ENCODE assay signal across 16 mouse cellular contexts in genomic region chr6:51882266-51882879, GRCm38 (mm10).
A peak's percentile ranks its signal among the peaks of the same experiment; 100 is the strongest.
DNase-seq lines count a peak whose midpoint lies in the region; ATAC-seq and TF ChIP-seq lines count a peak whose summit lies in the region.
"Had no signal": no experiment of that assay in that cellular context is flagged by ENCODE, and none has a peak within 500 bp of the region (broad histone marks: within the 10 kb centered on the region; RNA-seq: fewer than 3 reads in every experiment).

No protein-coding gene starts in this region.

- no peaks in the 10 kb centered on the region for H3K79me2 ChIP-seq in myocyte (ENCODE audit: control insufficient read depth, insufficient read depth)

- no peak overlapping the region for H3K9ac ChIP-seq in heart, postnatal 0 days (replicated peaks; ENCODE audit: low read depth, low read length)
- no peak overlapping the region for H3K9ac ChIP-seq in liver, embryonic 12.5 days
- no peak overlapping the region for H3K9ac ChIP-seq in forebrain, embryonic 16.5 days (replicated peaks; ENCODE audit: low read depth, low read length)
- H3K9ac ChIP-seq: hindbrain, embryonic 14.5 days had no signal

- no peaks in the 10 kb centered on the region for H3K9me3 ChIP-seq in heart, postnatal 0 days (replicated peaks; ENCODE audit: control insufficient read depth, low read length)
- no peaks in the 10 kb centered on the region for H3K9me3 ChIP-seq in liver, embryonic 12.5 days (replicated peaks)
- H3K9me3 ChIP-seq in forebrain, embryonic 16.5 days (ENCODE audit: control insufficient read depth, low read length) = no peaks in the 10 kb centered on the region

- 81% methylated on average over 17 of the region's 17 CpGs for WGBS in heart, postnatal 0 days
- 68% methylated on average over 17 of the region's 17 CpGs for WGBS in liver, embryonic 12.5 days (ENCODE audit: insufficient replicate concordance)
- WGBS in forebrain, embryonic 16.5 days = 51% methylated on average over 17 of the region's 17 CpGs

- H3K36me3 ChIP-seq in heart, postnatal 0 days (replicated peaks; ENCODE audit: control insufficient read depth, insufficient read depth, low read length) = no peaks in the 10 kb centered on the region
- no peaks in the 10 kb centered on the region for H3K36me3 ChIP-seq in liver, embryonic 12.5 days
- no peaks in the 10 kb centered on the region for H3K36me3 ChIP-seq in forebrain, embryonic 16.5 days (ENCODE audit: control insufficient read depth, insufficient read depth)
- no peaks in the 10 kb centered on the region for H3K36me3 ChIP-seq in myocyte (ENCODE audit: control insufficient read depth, insufficient read depth)

- H3K4me1 ChIP-seq in heart, postnatal 0 days (ENCODE audit: control insufficient read depth, insufficient read depth) = no peaks in the 10 kb centered on the region
- peaks cover 48% of the 10 kb centered on the region for H3K4me1 ChIP-seq in liver, embryonic 12.5 days
- H3K4me1 ChIP-seq in forebrain, embryonic 16.5 days (replicated peaks; ENCODE audit: control insufficient read depth, insufficient read depth, low read length) = peaks cover 11% of the 10 kb centered on the region

- TF ChIP-seq POLR2A in myocyte (IDR thresholded peaks at IDR 0.05; ENCODE audit: insufficient read length, low read depth) = no peak

- ATAC-seq in heart, postnatal 0 days (ENCODE audit: insufficient read depth, low read depth) = no peak
- ATAC-seq in liver, embryonic 12.5 days = no peak
- peak; percentile 68 for ATAC-seq in forebrain, embryonic 16.5 days
- ATAC-seq: intestine, embryonic 16.5 days had no signal

- TF ChIP-seq EP300 in heart, postnatal 0 days (IDR thresholded peaks at IDR 0.05; ENCODE audit: low read depth) = no peak

- no peak overlapping the region for H3K4me2 ChIP-seq in heart, postnatal 0 days (ENCODE audit: low read depth, low read length)
- no peak overlapping the region for H3K4me2 ChIP-seq in liver, embryonic 12.5 days
- no peak overlapping the region for H3K4me2 ChIP-seq in forebrain, embryonic 16.5 days (ENCODE audit: low read length)
- H3K4me2 ChIP-seq in myocyte (ENCODE audit: low read depth) = peak overlapping the region; percentile 59
- H3K4me2 ChIP-seq: hindbrain, embryonic 14.5 days had no signal

- no peak overlapping the region for H3K4me3 ChIP-seq in heart, postnatal 0 days (ENCODE audit: low read depth, low read length)
- no peak overlapping the region for H3K4me3 ChIP-seq in liver, embryonic 12.5 days
- H3K4me3 ChIP-seq in forebrain, embryonic 16.5 days (replicated peaks; ENCODE audit: low read length) = no peak overlapping the region
- no peak overlapping the region for H3K4me3 ChIP-seq in myocyte
- H3K4me3 ChIP-seq: left cerebral cortex, adult 2 months had no signal

- H3K27ac ChIP-seq in heart, postnatal 0 days (ENCODE audit: low read depth) = 0 out of 2 replicates have a peak overlapping the region, but pooled peaks have one; percentile 7
- H3K27ac ChIP-seq in liver, embryonic 12.5 days = no peak overlapping the region
- peak overlapping the region; percentile 80 for H3K27ac ChIP-seq in forebrain, embryonic 16.5 days (ENCODE audit: low read length)
- H3K27ac ChIP-seq: left cerebral cortex, adult 2 months had no signal

- no peak for TF ChIP-seq CTCF in heart, postnatal 0 days (IDR thresholded peaks at IDR 0.05; ENCODE audit: low read depth)

- H3K27me3 ChIP-seq in heart, postnatal 0 days (ENCODE audit: control insufficient read depth, insufficient read depth, low read length) = no peaks in the 10 kb centered on the region
- H3K27me3 ChIP-seq in liver, embryonic 12.5 days (replicated peaks) = no peaks in the 10 kb centered on the region
- H3K27me3 ChIP-seq in forebrain, embryonic 16.5 days (replicated peaks; ENCODE audit: control insufficient read depth, insufficient read depth, low read length) = no peaks in the 10 kb centered on the region
- H3K27me3 ChIP-seq in myocyte (ENCODE audit: control insufficient read depth, insufficient read depth, insufficient read length) = no peaks in the 10 kb centered on the region

- DNase-seq in heart, postnatal 0 days (ENCODE audit: low spot score) = no peak
- no peak for DNase-seq in heart, adult 18-20 months
- peak; percentile 2 for DNase-seq in liver
- no peak for DNase-seq in cerebellum, postnatal 36 days
- DNase-seq: adrenal gland, postnatal 36 days; cerebellum, adult 2 months; heart, postnatal 14 days; left cerebral cortex, postnatal 4 days; lung, adult 18-20 months; retina, postnatal 1 day had no signal

- no peak overlapping the region for H3ac ChIP-seq in myocyte (ENCODE audit: control insufficient read depth, insufficient read length)

TF ChIP-seq in myocyte, 11 proteins besides CTCF, POLR2A, EP300 and RAD21:
- TF ChIP-seq E2F4 (IDR thresholded peaks at IDR 0.05; ENCODE audit: insufficient read depth) (no peak), SRF (IDR thresholded peaks at IDR 0.05; ENCODE audit: control insufficient read depth, insufficient read length, low read depth) (no peak), MAX (IDR thresholded peaks at IDR 0.05; ENCODE audit: low read depth) (no peak)
